In genomic region chr5:103700661-103701060, GRCm38 (mm10) we compare ENCODE assay signal across 32 mouse cellular contexts. TPM values are rescaled to one million over a fixed set of nuclear protein-coding genes. Genes with fewer than 3 reads are reported as not detected.
DNase-seq lines count a peak whose midpoint lies in the region; ATAC-seq and TF ChIP-seq lines count a peak whose summit lies in the region.
"Had no signal": no experiment of that assay in that cellular context is flagged by ENCODE, and none has a peak within 500 bp of the region (broad histone marks: within the 10 kb centered on the region; RNA-seq: fewer than 3 reads in every experiment).

No protein-coding gene starts in this region.

- ATAC-seq in embryonic facial prominence, embryonic 14.5 days (ENCODE audit: low read depth), result peak; percentile 32; the same call in 1 of the 2 replicates
- no peak for ATAC-seq in megakaryocyte, adult 5-6 weeks (ENCODE audit: poor library complexity, severe bottlenecking)
- ATAC-seq: activated CD4-positive, CD25-positive, alpha-beta regulatory T cell, adult 4 months; forebrain, embryonic 13.5 days; forebrain, embryonic 16.5 days; hindbrain, postnatal 0 days; intestine, postnatal 0 days; Patski had no signal

- 72% methylated on average over 2 of the region's 2 CpGs for WGBS in embryonic facial prominence, embryonic 14.5 days
- whole genome bisulfite sequencing in embryonic facial prominence, embryonic 10.5 days, result 81% methylated on average over 2 of the region's 2 CpGs

- DNase-seq in embryonic facial prominence, embryonic 14.5 days (ENCODE audit: low spot score), result no peak
- no peak for DNase-seq in embryonic facial prominence, embryonic 10.5 days (ENCODE audit: low spot score)
- peak; percentile 67 for DNase-seq in ZHBTc4 (ENCODE audit: low read depth, low spot score)
- no peak for DNase-seq in layer of hippocampus, postnatal 36 days
- no peak for DNase-seq in kidney, postnatal 4 days
- DNase-seq: adrenal gland, adult 8-10 months; adrenal gland, postnatal 25 days; B cell, adult 2 months; cerebellum, adult 18-20 months; cerebellum, adult 9-10 months; cerebellum, postnatal 14 days; gastrocnemius, postnatal 25 days; heart, adult 18-20 months; heart, postnatal 10 days; heart, postnatal 36 days had no signal

- H3K4me1 ChIP-seq in embryonic facial prominence, embryonic 14.5 days (ENCODE audit: control insufficient read depth, insufficient read depth, low read length), result no peaks in the 10 kb centered on the region
- H3K4me1 ChIP-seq in embryonic facial prominence, embryonic 10.5 days, result peaks cover 10% of the 10 kb centered on the region
- peaks cover 66% of the 10 kb centered on the region for H3K4me1 ChIP-seq in megakaryocyte, embryonic 14.5 days
- peaks cover 99% of the 10 kb centered on the region for H3K4me1 ChIP-seq in E14TG2a.4 (replicated peaks; ENCODE audit: low read depth, low read length)
- H3K4me1 ChIP-seq: forebrain, embryonic 13.5 days had no signal

- no peaks in the 10 kb centered on the region for H3K27me3 ChIP-seq in embryonic facial prominence, embryonic 14.5 days (replicated peaks; ENCODE audit: control insufficient read depth, insufficient read depth, low read length)
- peaks cover 8% of the 10 kb centered on the region; the same call in 1 of the 2 replicates for H3K27me3 ChIP-seq in embryonic facial prominence, embryonic 10.5 days (replicated peaks; ENCODE audit: low read depth, poor library complexity, severe bottlenecking)
- H3K27me3 ChIP-seq in megakaryocyte, embryonic 14.5 days (replicated peaks), result no peaks in the 10 kb centered on the region
- H3K27me3 ChIP-seq in E14TG2a.4 (ENCODE audit: insufficient read depth, low read length), result no peaks in the 10 kb centered on the region
- H3K27me3 ChIP-seq: embryonic facial prominence, embryonic 13.5 days; heart, embryonic 15.5 days; Patski had no signal

- no peak overlapping the region for H3K9ac ChIP-seq in embryonic facial prominence, embryonic 14.5 days (ENCODE audit: low read depth, low read length)
- H3K9ac ChIP-seq: embryonic facial prominence, embryonic 13.5 days; forebrain, embryonic 13.5 days; heart, embryonic 12.5 days; heart, embryonic 15.5 days; hindbrain, embryonic 14.5 days had no signal

- H3K36me3 ChIP-seq in embryonic facial prominence, embryonic 14.5 days (ENCODE audit: control insufficient read depth, insufficient read depth, low read length), result no peaks in the 10 kb centered on the region
- H3K36me3 ChIP-seq in embryonic facial prominence, embryonic 10.5 days (replicated peaks), result no peaks in the 10 kb centered on the region
- peaks cover 19% of the 10 kb centered on the region for H3K36me3 ChIP-seq in megakaryocyte, embryonic 14.5 days (replicated peaks; ENCODE audit: low read length)
- H3K36me3 ChIP-seq in E14TG2a.4 (ENCODE audit: insufficient read depth, low read length), result peaks cover 40% of the 10 kb centered on the region
- H3K36me3 ChIP-seq: embryonic facial prominence, embryonic 13.5 days; forebrain, embryonic 10.5 days; G1E; heart, embryonic 12.5 days; heart, embryonic 15.5 days; hindbrain, embryonic 10.5 days had no signal

- no peak for TF ChIP-seq CTCF in E14TG2a.4 (conservative IDR thresholded peaks at IDR 0.05; ENCODE audit: low read length)

- no peak overlapping the region for H3K4me3 ChIP-seq in embryonic facial prominence, embryonic 14.5 days (ENCODE audit: low read depth, low read length)
- no peak overlapping the region for H3K4me3 ChIP-seq in embryonic facial prominence, embryonic 10.5 days
- H3K4me3 ChIP-seq in megakaryocyte, embryonic 14.5 days (replicated peaks), result peak overlapping the region; percentile 48
- 0 out of 2 replicates have a peak overlapping the region, but pooled peaks have one; percentile 10 for H3K4me3 ChIP-seq in E14TG2a.4 (replicated peaks; ENCODE audit: low read length)
- H3K4me3 ChIP-seq: embryonic facial prominence, embryonic 13.5 days; forebrain, embryonic 10.5 days; forebrain, embryonic 13.5 days; heart, embryonic 12.5 days; heart, embryonic 15.5 days; hindbrain, embryonic 10.5 days had no signal

- no peak overlapping the region for H3K27ac ChIP-seq in embryonic facial prominence, embryonic 14.5 days (replicated peaks; ENCODE audit: low read depth, low read length)
- H3K27ac ChIP-seq in embryonic facial prominence, embryonic 10.5 days (replicated peaks), result no peak overlapping the region
- H3K27ac ChIP-seq: embryonic facial prominence, embryonic 13.5 days; forebrain, embryonic 10.5 days; forebrain, embryonic 13.5 days; heart, embryonic 15.5 days; hindbrain, embryonic 10.5 days; hindbrain, embryonic 14.5 days; hindbrain, postnatal 0 days had no signal

- H3K4me2 ChIP-seq in embryonic facial prominence, embryonic 14.5 days (ENCODE audit: low read depth, low read length), result no peak overlapping the region
- H3K4me2 ChIP-seq: embryonic facial prominence, embryonic 13.5 days; forebrain, embryonic 13.5 days; heart, embryonic 12.5 days; heart, embryonic 15.5 days; hindbrain, embryonic 14.5 days had no signal

- no peaks in the 10 kb centered on the region for H3K9me3 ChIP-seq in embryonic facial prominence, embryonic 14.5 days (ENCODE audit: control insufficient read depth, low read length)
- no peaks in the 10 kb centered on the region for H3K9me3 ChIP-seq in embryonic facial prominence, embryonic 10.5 days
- H3K9me3 ChIP-seq in megakaryocyte, embryonic 14.5 days, result no peaks in the 10 kb centered on the region
- H3K9me3 ChIP-seq in E14TG2a.4 (ENCODE audit: low read length), result no peaks in the 10 kb centered on the region
- H3K9me3 ChIP-seq: embryonic facial prominence, embryonic 13.5 days; forebrain, embryonic 10.5 days; forebrain, embryonic 13.5 days; G1E; heart, embryonic 12.5 days; heart, embryonic 15.5 days; hindbrain, embryonic 10.5 days had no signal

RNA-seq across cellular contexts. Expression of gene Aff1, which starts 8.5 kb away (rescaled TPM):
- 7.5 and 8.2 TPM in 2 replicates for polyA plus RNA-seq in embryonic facial prominence, embryonic 14.5 days (2014; fragmentation: Nextera tagmentation; extraction: Ambion mirVana)
- 4.0 and 5.5 TPM in 2 replicates for polyA plus RNA-seq in embryonic facial prominence, embryonic 10.5 days (2016; fragmentation: Nextera tagmentation; extraction: Ambion mirVana)
- polyA plus RNA-seq in megakaryocyte, embryonic 14.5 days (2012; ENCODE audit: insufficient read depth, low replicate concordance), result 12.0 and 13.6 TPM in 2 replicates
- total RNA-seq in megakaryocyte, adult 5-6 weeks (2015), result 45.0 and 51.0 TPM in 2 replicates
- 16.3 and 29.0 TPM in 2 replicates for total RNA-seq in megakaryocyte, adult 5-6 weeks (2017)
- total RNA-seq in layer of hippocampus, postnatal 36 days (2021), result 10 to 100 TPM; 14.9 to 18.2 TPM

RNA-seq across cellular contexts. Expression of gene 1700016H13Rik, which starts 44.9 kb away (rescaled TPM):
- polyA plus RNA-seq in embryonic facial prominence, embryonic 14.5 days (2014; fragmentation: Nextera tagmentation; extraction: Ambion mirVana), result 0.24 TPM in 1 of 2 replicates, not detected in the other
- 0.26 and 0.31 TPM in 2 replicates for polyA plus RNA-seq in embryonic facial prominence, embryonic 10.5 days (2016; fragmentation: Nextera tagmentation; extraction: Ambion mirVana)
- not detected in 2 replicates for polyA plus RNA-seq in megakaryocyte, embryonic 14.5 days (2012; ENCODE audit: insufficient read depth, low replicate concordance)
- total RNA-seq in megakaryocyte, adult 5-6 weeks (2015), result not detected in 2 replicates
- total RNA-seq in megakaryocyte, adult 5-6 weeks (2017), result not detected in 2 replicates
- not detected for total RNA-seq in layer of hippocampus, postnatal 36 days (2021)
- total RNA-seq: adrenal gland, adult 8-10 months; adrenal gland, postnatal 25 days; common myeloid progenitor, adult 5-6 weeks; G1E; heart, adult 18-20 months; heart, postnatal 10 days; heart, postnatal 36 days had no signal
- polyA plus RNA-seq: activated CD4-positive, CD25-positive, alpha-beta regulatory T cell, adult 4 months; G1E; hindbrain, postnatal 0 days; Patski had no signal

Comparison
In these comparisons a context has a peak if more than half of its experiments do, and no peak if none do; other contexts are left out.
1. H3K4me3 ChIP-seq: peak in megakaryocyte, embryonic 14.5 days (single experiment) and E14TG2a.4 (single experiment); none in embryonic facial prominence, embryonic 14.5 days (single experiment) and embryonic facial prominence, embryonic 10.5 days (single experiment).